Comparison of ENCODE assay signal across 8 mouse cellular contexts in genomic region chr6:114976915-114977419, GRCm38 (mm10). TPM values are rescaled to one million over a fixed set of nuclear protein-coding genes. Genes with fewer than 3 reads are reported as not detected.
DNase-seq lines count a peak whose midpoint lies in the region; ATAC-seq lines count a peak whose summit lies in the region.

No protein-coding gene starts in this region.

- 72% methylated on average over 7 of the region's 7 CpGs for WGBS in forebrain, embryonic 16.5 days
- WGBS in forebrain, embryonic 10.5 days, result 93% methylated on average over 7 of the region's 7 CpGs

- H3K4me1 ChIP-seq in forebrain, embryonic 16.5 days (replicated peaks; ENCODE audit: control insufficient read depth, insufficient read depth, low read length), result no peaks in the 10 kb centered on the region
- H3K4me1 ChIP-seq in forebrain, embryonic 10.5 days, result no peaks in the 10 kb centered on the region

- ATAC-seq in forebrain, embryonic 16.5 days, result 0 out of 2 replicates have a peak, but pooled peaks have one; percentile 36
- no peak for ATAC-seq in inflammation-experienced regulatory T-cells, adult 6 months

- H3K36me3 ChIP-seq in forebrain, embryonic 16.5 days (ENCODE audit: control insufficient read depth, insufficient read depth), result no peaks in the 10 kb centered on the region
- no peaks in the 10 kb centered on the region for H3K36me3 ChIP-seq in forebrain, embryonic 10.5 days (replicated peaks)

- H3K27ac ChIP-seq in forebrain, embryonic 16.5 days (ENCODE audit: low read length), result peak overlapping the region; percentile 39; the same call in 1 of the 2 replicates
- no peak overlapping the region for H3K27ac ChIP-seq in forebrain, embryonic 10.5 days

- DNase-seq in forebrain, embryonic 10.5 days (ENCODE audit: extremely low spot score, low spot score), result no peak
- DNase-seq in adrenal gland, postnatal 14 days, result peak; percentile 48
- DNase-seq in gastrocnemius, postnatal 14 days, result peak; percentile 60
- peak; percentile 71 for DNase-seq in lung, postnatal 14 days
- DNase-seq in T-cell, adult 2 months (ENCODE audit: low spot score), result no peak
- no peak for DNase-seq in kidney, postnatal 4 days

- H3K9ac ChIP-seq in forebrain, embryonic 16.5 days (replicated peaks; ENCODE audit: low read depth, low read length), result no peak overlapping the region

- intact Hi-C loops in gastrocnemius, postnatal 14 days (cut with DNase I; ENCODE audit: low total_unique reads), result no loop called here

- no peak overlapping the region for H3K4me3 ChIP-seq in forebrain, embryonic 16.5 days (replicated peaks; ENCODE audit: low read length)
- no peak overlapping the region for H3K4me3 ChIP-seq in forebrain, embryonic 10.5 days

- H3K4me2 ChIP-seq in forebrain, embryonic 16.5 days (ENCODE audit: low read length), result no peak overlapping the region

- H3K9me3 ChIP-seq in forebrain, embryonic 16.5 days (ENCODE audit: control insufficient read depth, low read length), result no peaks in the 10 kb centered on the region
- H3K9me3 ChIP-seq in forebrain, embryonic 10.5 days, result no peaks in the 10 kb centered on the region

- H3K27me3 ChIP-seq in forebrain, embryonic 16.5 days (replicated peaks; ENCODE audit: control insufficient read depth, insufficient read depth, low read length), result no peaks in the 10 kb centered on the region
- H3K27me3 ChIP-seq in forebrain, embryonic 10.5 days (ENCODE audit: poor library complexity, severe bottlenecking), result peaks cover 7% of the 10 kb centered on the region

RNA-seq across cellular contexts. Expression of gene Vgll4, which starts 7.2 kb away (rescaled TPM):
- polyA plus RNA-seq in forebrain, embryonic 16.5 days (2015; fragmentation: Nextera tagmentation; extraction: Ambion mirVana), result 74.3 and 79.0 TPM in 2 replicates
- 79.0 and 81.7 TPM in 2 replicates for polyA plus RNA-seq in forebrain, embryonic 10.5 days (2016; fragmentation: Nextera tagmentation; extraction: Ambion mirVana)
- 60.2 and 71.6 TPM in 2 replicates for total RNA-seq in adrenal gland, postnatal 14 days (2021)
- 10 to 100 TPM; 15.7 to 20.1 TPM for total RNA-seq in gastrocnemius, postnatal 14 days (2021)
- 100 to 1,000 TPM; 118 to 183 (median 152) TPM for polyA plus RNA-seq in inflammation-experienced regulatory T-cells, adult 6 months (2017; shearing (Covaris generic))

Comparison
In these comparisons a context has a peak if more than half of its experiments do, and no peak if none do; other contexts are left out.
1. DNase-seq: peak in adrenal gland, postnatal 14 days (single experiment), gastrocnemius, postnatal 14 days (single experiment) and lung, postnatal 14 days (single experiment); none in forebrain, embryonic 10.5 days (single experiment), T-cell, adult 2 months (single experiment) and kidney, postnatal 4 days (0 of 2).